Mouse (Mus musculus) lung, embryonic 14.5 days (tissue): Measurements from ENCODE around the gene E2f3. TPM values are rescaled to one million over a fixed set of nuclear protein-coding genes. Genes with fewer than 3 reads are reported as not detected.

Experiments
- ATAC-seq: fragments of 200-750 bp; cut with Nextera tagmentation; 2 replicates; pipeline ENCODE4 v1.8.0; 2017; ENCODE audit warnings: mild to moderate bottlenecking, moderate TSS enrichment, moderate library complexity; ENCODE audit not compliant: insufficient read depth
- DNase-seq: peaks from one replicate; pipeline ENCODE4 v3.0.0-alpha.2; 2015
- H3K27ac ChIP-seq: fragments of 300-500 bp; sonication (generic); 2 replicates; pipeline ENCODE4 v1.5.1; 2014; ENCODE audit warnings: low read depth, mild to moderate bottlenecking, moderate library complexity
- H3K27me3 ChIP-seq: fragments of 300-500 bp; sonication (generic); 2 replicates; pipeline ENCODE4 v1.6.1; 2014; ENCODE audit warnings: low read length, control low read depth; ENCODE audit not compliant: insufficient read depth
- H3K36me3 ChIP-seq: fragments of 300-500 bp; sonication (generic); 2 replicates; pipeline ENCODE4 v1.6.1; 2014; ENCODE audit warnings: control low read depth; ENCODE audit not compliant: insufficient read depth
- H3K4me1 ChIP-seq: fragments of 300-500 bp; sonication (generic); 2 replicates; pipeline ENCODE4 v1.6.1; 2014; ENCODE audit warnings: antibody characterized with exemption, control low read depth; ENCODE audit not compliant: insufficient read depth
- H3K4me2 ChIP-seq: fragments of 300-500 bp; sonication (generic); 2 replicates; pipeline ENCODE4 v1.6.1; 2014; ENCODE audit warnings: mild to moderate bottlenecking
- H3K4me3 ChIP-seq: fragments of 300-500 bp; sonication (generic); 2 replicates; pipeline ENCODE4 v1.5.1; 2014; ENCODE audit warnings: low read depth, low read length
- H3K9ac ChIP-seq: fragments of 300-500 bp; sonication (generic); 2 replicates; pipeline ENCODE4 v1.6.1; 2014
- H3K9me3 ChIP-seq: fragments of 300-500 bp; sonication (generic); 2 replicates; pipeline ENCODE4 v1.6.1; 2016; ENCODE audit warnings: low read depth, low read length, control low read depth
- CTCF ChIP-seq: IDR thresholded peaks from 2 replicates; pipeline ENCODE4 v1.5.1; 2016; ENCODE audit warnings: antibody characterized with exemption, low read depth
- WGBS: fragments of 180-500 bp; shearing (Covaris S2); extraction: QIAGEN DNeasy Blood & Tissue Kit; methylation state at CpG from one replicate; pipeline ENCODE4 v1.1.7; 2014; 5-methylcytosine and 5-hydroxymethylcytosine counted together
- polyA plus RNA-seq: library from polyadenylated mRNA; unstranded; fragments of >200 nt; fragmentation: Nextera tagmentation; extraction: Ambion mirVana; gene quantifications from 2 replicates; pipeline ENCODE4 v1.2.1, GENCODE M21; 2014

E2f3 gene
- polyA plus RNA-seq, 1 experiment from 2014 or later: 18.3 TPM

GRCm38 (mm10) chr13:29964087-29964486 is 21.8 kb downstream of the E2f3 start:
- Histone ChIP-seq H3K27ac (no peak overlapping the region), H3K36me3 (peaks cover 29% of the 10 kb centered on the region; the same call in 1 of the 2 replicates), H3K4me2 (no peak overlapping the region), H3K9ac (no peak overlapping the region), H3K27me3 (no peaks in the 10 kb centered on the region), H3K9me3 (no peaks in the 10 kb centered on the region), H3K4me1 (no peaks in the 10 kb centered on the region), H3K4me3 (no peak overlapping the region)
- TF ChIP-seq CTCF: no peak
- DNase-seq (no peak), ATAC-seq (no peak)
- 94% methylated on average over 6 of the region's 6 CpGs for WGBS

- Histone ChIP-seq H3K9ac (no peak overlapping the region), H3K4me2 (no peak overlapping the region), H3K27me3 (no peaks in the 10 kb centered on the region), H3K9me3 (no peaks in the 10 kb centered on the region), H3K36me3 (peaks cover 19% of the 10 kb centered on the region; the same call in 1 of the 2 replicates), H3K27ac (no peak overlapping the region), H3K4me3 (no peak overlapping the region), H3K4me1 (no peaks in the 10 kb centered on the region)
- no peak for ATAC-seq
- 91% methylated on average over 6 of the region's 6 CpGs for WGBS
- TF ChIP-seq CTCF: no peak
- DNase-seq: no peak
Observed at GRCm38 (mm10) chr13:29960416-29960815, 25.4 kb downstream of the E2f3 start.

GRCm38 (mm10) chr13:29957731-29958254 is 28.1 kb downstream of the E2f3 start:
- Histone ChIP-seq H3K27me3 (no peaks in the 10 kb centered on the region), H3K36me3 (0 out of 2 replicates have a peak, but pooled peaks cover 9% of the 10 kb centered on the region), H3K4me3 (no peak overlapping the region), H3K9me3 (0 out of 2 replicates have a peak, but pooled peaks cover 3% of the 10 kb centered on the region), H3K27ac (no peak overlapping the region), H3K4me2 (no peak overlapping the region), H3K4me1 (no peaks in the 10 kb centered on the region), H3K9ac (no peak overlapping the region)
- WGBS: 71% methylated on average over 9 of the region's 9 CpGs
- peak; percentile 62 for ATAC-seq
- TF ChIP-seq CTCF: no peak
- DNase-seq: no peak

GRCm38 (mm10) chr13:29956821-29957421 is 28.9 kb downstream of the E2f3 start:
- no peaks in the 10 kb centered on the region for H3K4me1 ChIP-seq
- no peak overlapping the region for H3K9ac ChIP-seq
- H3K4me3 ChIP-seq: no peak overlapping the region
- DNase-seq (no peak), ATAC-seq (no peak)
- no peak overlapping the region for H3K27ac ChIP-seq
- 0 out of 2 replicates have a peak, but pooled peaks cover 9% of the 10 kb centered on the region for H3K36me3 ChIP-seq
- no peak overlapping the region for H3K4me2 ChIP-seq
- H3K9me3 ChIP-seq: 0 out of 2 replicates have a peak, but pooled peaks cover 3% of the 10 kb centered on the region
- no peaks in the 10 kb centered on the region for H3K27me3 ChIP-seq
- WGBS: 88% methylated on average over 12 of the region's 12 CpGs
- TF ChIP-seq CTCF: no peak

- H3K9ac ChIP-seq: no peak overlapping the region
- H3K36me3 ChIP-seq: peaks cover 13% of the 10 kb centered on the region; the same call in 1 of the 2 replicates
- peaks cover 3% of the 10 kb centered on the region; the same call in 1 of the 2 replicates for H3K9me3 ChIP-seq
- H3K4me1 ChIP-seq: no peaks in the 10 kb centered on the region
- H3K27ac ChIP-seq: no peak overlapping the region
- no peak for ATAC-seq
- DNase-seq: no peak
- no peak for TF ChIP-seq CTCF
- no peak overlapping the region for H3K4me3 ChIP-seq
- H3K27me3 ChIP-seq: no peaks in the 10 kb centered on the region
- WGBS: 78% methylated on average over 10 of the region's 11 CpGs
- H3K4me2 ChIP-seq: no peak overlapping the region
Observed at GRCm38 (mm10) chr13:29955296-29955695, 30.6 kb downstream of the E2f3 start.

GRCm38 (mm10) chr13:29954741-29955140 is 31.1 kb downstream of the E2f3 start:
- Histone ChIP-seq H3K9ac (no peak overlapping the region), H3K27me3 (no peaks in the 10 kb centered on the region), H3K4me3 (no peak overlapping the region), H3K4me1 (no peaks in the 10 kb centered on the region), H3K36me3 (peaks cover 15% of the 10 kb centered on the region; the same call in 1 of the 2 replicates), H3K4me2 (no peak overlapping the region), H3K9me3 (peaks cover 3% of the 10 kb centered on the region; the same call in 1 of the 2 replicates), H3K27ac (no peak overlapping the region)
- DNase-seq (no peak), ATAC-seq (no peak)
- WGBS: 94% methylated on average over 10 of the region's 10 CpGs
- no peak for TF ChIP-seq CTCF

GRCm38 (mm10) chr13:29953417-29954045 is 32.3 kb downstream of the E2f3 start:
- Histone ChIP-seq H3K4me3 (no peak overlapping the region), H3K27me3 (no peaks in the 10 kb centered on the region), H3K9me3 (peaks cover 3% of the 10 kb centered on the region; the same call in 1 of the 2 replicates), H3K9ac (no peak overlapping the region), H3K36me3 (peaks cover 10% of the 10 kb centered on the region; the same call in 1 of the 2 replicates), H3K4me2 (no peak overlapping the region), H3K27ac (no peak overlapping the region), H3K4me1 (no peaks in the 10 kb centered on the region)
- no peak for ATAC-seq
- TF ChIP-seq CTCF: peak; percentile 29
- no peak for DNase-seq
- 92% methylated on average over 4 of the region's 4 CpGs for WGBS
